Mouse (Mus musculus) heart, adult 2 months (tissue): ENCODE results near the gene F3. TPM values are rescaled to one million over a fixed set of nuclear protein-coding genes. Genes with fewer than 3 reads are reported as not detected.
A peak's percentile ranks its signal among the peaks of the same experiment; 100 is the strongest.

ENCODE experiments used
- DNase-seq, 2 experiments: peaks; one replicate each; pipeline ENCODE4 v3.0.0; 2021
- H3K27ac ChIP-seq: fragments of 200-600 bp; 2 replicates; pipeline ENCODE4 v1.8.1; 2022
- H3K27me3 ChIP-seq: fragments of 200-500 bp; 2 replicates; pipeline ENCODE4 v1.6.1; 2012; ENCODE audit warnings: mild to moderate bottlenecking, low read length, inconsistent platforms, mixed read lengths; ENCODE audit not compliant: control insufficient read depth, insufficient read depth
- H3K36me3 ChIP-seq: fragments of 200-500 bp; 2 replicates; pipeline ENCODE4 v1.6.1; 2012; ENCODE audit warnings: low read length, inconsistent platforms; ENCODE audit not compliant: control insufficient read depth, insufficient read depth
- H3K4me1 ChIP-seq: fragments of 200-500 bp; 2 replicates; pipeline ENCODE4 v1.6.1; 2011; ENCODE audit warnings: low read length; ENCODE audit not compliant: control insufficient read depth, insufficient read depth
- H3K4me3 ChIP-seq: fragments of 200-600 bp; 2 replicates; pipeline ENCODE4 v1.8.1; 2022
- H3K79me2 ChIP-seq: fragments of 200-500 bp; replicated peaks from 2 replicates; pipeline ENCODE4 v1.6.1; 2012; ENCODE audit warnings: mild to moderate bottlenecking, inconsistent platforms, low read length, moderate library complexity, mixed read lengths; ENCODE audit not compliant: control insufficient read depth, insufficient read depth
- H3K9ac ChIP-seq: fragments of 200-500 bp; 2 replicates; pipeline ENCODE4 v1.6.1; 2012; ENCODE audit warnings: low read depth, mild to moderate bottlenecking, control low read depth, inconsistent platforms, low read length, mixed read lengths
- CTCF ChIP-seq: fragments of 200-600 bp; IDR thresholded peaks from 2 replicates; pipeline ENCODE4 v1.8.1; 2022; ENCODE audit warnings: antibody characterized with exemption, mild to moderate bottlenecking, moderate library complexity
- EP300 ChIP-seq: fragments of 200-500 bp; IDR thresholded peaks from 2 replicates; pipeline ENCODE4 v1.6.1; 2011; ENCODE audit warnings: low read depth, low read length, control low read depth; ENCODE audit not compliant: insufficient read depth
- POLR2A ChIP-seq: fragments of 200-500 bp; IDR thresholded peaks from 2 replicates; pipeline ENCODE4 v1.6.1; 2011; ENCODE audit warnings: mild to moderate bottlenecking, low read depth, low read length, control low read depth; ENCODE audit not compliant: insufficient read depth
- WGBS: fragments of 180-500 bp; shearing (Covaris S2); methylation state at CpG from one replicate; pipeline ENCODE4 v1.1.7; 2018; 5-methylcytosine and 5-hydroxymethylcytosine counted together
- intact Hi-C: fragments of 180-260 bp; cut with DNase I; formaldehyde crosslinking; loops from one replicate; pipeline ENCODE4 v1.15.1; 2025
- polyA plus RNA-seq: library from polyadenylated mRNA; depleted of rRNA; stranded (reverse); fragments of >200 nt; gene quantifications from 2 replicates; pipeline ENCODE4 v1.2.3, GENCODE M21; 2012
- total RNA-seq, 2 experiments: library from RNA; stranded (reverse); gene quantifications; 2 replicates each; pipeline ENCODE4 v1.2.3; 2021

F3 gene
- total and polyA plus RNA-seq, 3 experiments: 23.5 to 29.6 (median 23.9) TPM

DNA sequence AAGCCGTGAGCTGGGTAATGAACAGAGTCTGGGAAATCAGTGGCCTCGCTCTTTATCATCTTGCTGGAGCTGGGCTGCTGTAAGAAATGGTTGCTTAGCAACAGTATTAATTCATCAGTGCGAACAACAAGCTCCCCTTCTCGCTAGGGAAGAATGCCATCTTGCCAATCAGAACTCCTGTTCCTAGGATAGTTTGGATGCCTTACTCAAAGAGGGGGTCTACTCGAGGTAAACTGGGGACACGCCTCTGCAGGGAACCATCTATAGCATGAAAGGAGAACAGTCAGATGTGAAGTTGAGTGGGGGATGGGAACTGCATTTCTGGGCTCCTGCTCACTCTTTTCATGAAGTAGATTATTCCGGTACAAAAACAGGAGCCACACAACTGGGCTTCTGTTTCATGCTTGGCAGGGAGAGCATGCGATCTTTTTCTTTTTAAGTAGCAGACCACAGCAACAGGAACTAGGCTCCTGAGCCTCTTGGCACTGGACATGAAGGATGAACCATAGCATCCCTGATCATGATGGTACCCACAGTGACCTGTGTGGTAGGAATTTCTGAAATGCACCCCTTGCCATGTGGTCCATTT lies 22.9 kb upstream of the F3 start:
- intact Hi-C loops: no loop called here
- no peaks in the 10 kb centered on the region for H3K36me3 ChIP-seq
- no peak overlapping the region for H3K27ac ChIP-seq
- 37% methylated on average over 8 of the region's 8 CpGs for WGBS
- H3K4me3 ChIP-seq: no peak overlapping the region
- TF ChIP-seq CTCF (no peak), EP300 (no peak), POLR2A (no peak)
- no peaks in the 10 kb centered on the region for H3K27me3 ChIP-seq
- no peak overlapping the region for H3K9ac ChIP-seq
- DNase-seq: peak in 1 of 2 experiments; percentile 7
- no peaks in the 10 kb centered on the region for H3K79me2 ChIP-seq
- H3K4me1 ChIP-seq: peaks cover 3% of the 10 kb centered on the region

DNA sequence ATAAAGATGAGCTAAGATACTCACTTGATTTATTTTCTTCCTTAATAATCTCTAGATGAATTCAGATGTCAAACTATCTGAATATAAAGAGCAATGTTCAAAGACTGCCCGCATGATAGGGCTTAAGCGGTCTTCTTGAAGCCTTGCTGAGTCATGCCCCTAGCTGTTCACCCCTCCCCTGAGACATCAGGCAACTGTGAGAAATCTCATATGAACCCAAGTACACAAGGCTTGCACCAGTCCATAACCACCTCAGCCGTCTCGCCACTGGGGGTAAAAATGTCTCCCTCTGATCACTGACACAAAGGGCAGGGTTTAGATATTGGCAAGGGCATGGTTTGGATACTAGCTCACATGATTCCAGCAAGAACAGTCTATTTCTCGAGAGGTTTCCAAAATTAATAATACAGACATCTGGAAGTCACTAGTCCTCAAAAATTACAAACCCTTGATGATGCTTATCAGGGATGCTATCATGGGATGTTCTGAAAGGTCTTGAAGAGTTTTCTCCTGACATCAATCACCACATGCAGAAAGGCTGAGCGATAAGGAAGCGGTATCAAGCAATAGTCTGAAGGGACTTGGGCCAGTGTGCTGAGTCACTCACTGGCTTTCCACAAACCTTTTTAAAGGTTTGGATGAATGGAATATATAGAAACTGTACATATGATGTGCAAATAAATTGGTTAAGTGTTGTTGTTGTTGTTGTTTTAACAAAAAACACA lies 20.0 kb upstream of the F3 start:
- H3K4me3 ChIP-seq: no peak overlapping the region
- no peak for TF ChIP-seq EP300
- no peak for TF ChIP-seq POLR2A
- TF ChIP-seq CTCF: no peak
- peaks cover 5% of the 10 kb centered on the region for H3K4me1 ChIP-seq
- no peak overlapping the region for H3K9ac ChIP-seq
- H3K27me3 ChIP-seq: no peaks in the 10 kb centered on the region
- 76% methylated on average over 7 of the region's 7 CpGs for WGBS
- no peaks in the 10 kb centered on the region for H3K36me3 ChIP-seq
- no peak overlapping the region for H3K27ac ChIP-seq
- peak in 1 of 2 experiments; percentile 12 for DNase-seq
- H3K79me2 ChIP-seq: no peaks in the 10 kb centered on the region
- intact Hi-C loops: no loop called here

DNA sequence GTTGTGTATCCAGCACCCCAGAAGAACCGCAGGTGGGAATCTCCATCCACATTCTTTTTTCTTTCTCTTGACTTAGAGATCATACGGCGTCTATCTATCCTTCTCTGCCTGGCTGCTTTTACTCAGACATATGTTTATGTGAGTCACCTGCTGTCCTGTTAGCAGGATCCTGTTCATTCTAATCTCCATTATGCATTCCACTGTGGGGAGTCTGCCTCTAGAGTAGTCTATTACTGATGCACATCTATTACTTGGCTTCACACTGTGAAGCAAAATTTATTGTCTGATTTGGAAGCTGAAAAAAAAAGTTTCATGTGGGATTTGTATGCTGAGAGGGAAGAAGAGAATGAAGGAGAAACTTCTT lies 19.5 kb upstream of the F3 start:
- TF ChIP-seq EP300 (no peak), CTCF (no peak), POLR2A (no peak)
- Histone ChIP-seq H3K4me3 (no peak overlapping the region), H3K36me3 (no peaks in the 10 kb centered on the region), H3K79me2 (no peaks in the 10 kb centered on the region), H3K4me1 (peaks cover 3% of the 10 kb centered on the region; the same call in 1 of the 2 replicates), H3K27me3 (no peaks in the 10 kb centered on the region), H3K27ac (no peak overlapping the region), H3K9ac (no peak overlapping the region)
- DNase-seq: no peak
- intact Hi-C loops: no loop called here
- 89% methylated on average over 3 of the region's 3 CpGs for WGBS

DNA sequence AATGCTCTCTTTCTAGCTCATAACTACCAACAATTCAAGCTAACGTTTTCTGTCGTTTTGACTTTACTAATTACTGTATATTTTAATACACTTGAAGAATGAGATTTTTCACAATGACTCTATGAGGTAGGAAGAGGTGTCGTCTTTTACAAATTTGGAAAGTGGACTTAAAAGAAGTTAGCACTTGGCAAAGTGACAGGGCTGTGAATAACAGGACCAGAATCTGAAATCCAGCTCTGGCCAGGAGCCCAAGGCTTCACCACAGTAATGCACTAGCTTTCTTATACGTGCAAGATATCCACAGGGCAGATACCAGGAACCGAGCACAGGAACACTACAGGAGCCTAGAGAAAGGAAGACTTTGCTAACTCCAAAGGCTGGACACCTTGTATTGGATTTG lies 17.2 kb upstream of the F3 start:
- TF ChIP-seq POLR2A: no peak
- no peak for TF ChIP-seq CTCF
- no peak for TF ChIP-seq EP300
- no peaks in the 10 kb centered on the region for H3K27me3 ChIP-seq
- H3K27ac ChIP-seq: no peak overlapping the region
- no peak overlapping the region for H3K9ac ChIP-seq
- 60% methylated on average over 5 of the region's 5 CpGs for WGBS
- H3K79me2 ChIP-seq: no peaks in the 10 kb centered on the region
- H3K4me3 ChIP-seq: no peak overlapping the region
- intact Hi-C loops: no loop called here
- DNase-seq: peak in 1 of 2 experiments; percentile 6
- H3K36me3 ChIP-seq: no peaks in the 10 kb centered on the region
- H3K4me1 ChIP-seq: peaks cover 1% of the 10 kb centered on the region; the same call in 1 of the 2 replicates

DNA sequence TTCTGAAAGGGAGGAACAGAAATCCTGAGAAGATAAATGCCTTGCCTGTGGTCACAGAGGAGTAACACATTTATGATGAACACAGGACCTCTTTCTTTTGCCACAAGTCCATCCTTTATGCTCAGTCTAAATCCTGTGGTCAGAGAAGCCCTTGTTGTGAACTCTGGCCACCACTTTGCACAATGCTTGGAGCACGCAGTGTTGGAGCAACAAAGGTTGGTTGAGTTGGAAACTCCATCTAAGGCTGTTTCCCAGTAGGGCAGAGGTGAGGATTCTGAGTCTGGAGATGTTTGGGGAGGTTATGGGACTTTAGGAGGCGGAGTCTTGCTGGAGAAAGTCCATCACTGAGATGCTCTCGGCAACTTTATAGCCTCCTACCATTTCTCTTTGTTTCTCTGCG lies 16.2 kb upstream of the F3 start:
- Histone ChIP-seq H3K4me3 (no peak overlapping the region), H3K27me3 (no peaks in the 10 kb centered on the region), H3K4me1 (peaks cover 5% of the 10 kb centered on the region), H3K27ac (no peak overlapping the region), H3K36me3 (no peaks in the 10 kb centered on the region), H3K9ac (no peak overlapping the region), H3K79me2 (no peaks in the 10 kb centered on the region)
- 87% methylated on average over 4 of the region's 4 CpGs for WGBS
- intact Hi-C loops: no loop called here
- DNase-seq: peak in 1 of 2 experiments; percentile 7
- TF ChIP-seq CTCF (no peak), EP300 (no peak), POLR2A (no peak)

DNA sequence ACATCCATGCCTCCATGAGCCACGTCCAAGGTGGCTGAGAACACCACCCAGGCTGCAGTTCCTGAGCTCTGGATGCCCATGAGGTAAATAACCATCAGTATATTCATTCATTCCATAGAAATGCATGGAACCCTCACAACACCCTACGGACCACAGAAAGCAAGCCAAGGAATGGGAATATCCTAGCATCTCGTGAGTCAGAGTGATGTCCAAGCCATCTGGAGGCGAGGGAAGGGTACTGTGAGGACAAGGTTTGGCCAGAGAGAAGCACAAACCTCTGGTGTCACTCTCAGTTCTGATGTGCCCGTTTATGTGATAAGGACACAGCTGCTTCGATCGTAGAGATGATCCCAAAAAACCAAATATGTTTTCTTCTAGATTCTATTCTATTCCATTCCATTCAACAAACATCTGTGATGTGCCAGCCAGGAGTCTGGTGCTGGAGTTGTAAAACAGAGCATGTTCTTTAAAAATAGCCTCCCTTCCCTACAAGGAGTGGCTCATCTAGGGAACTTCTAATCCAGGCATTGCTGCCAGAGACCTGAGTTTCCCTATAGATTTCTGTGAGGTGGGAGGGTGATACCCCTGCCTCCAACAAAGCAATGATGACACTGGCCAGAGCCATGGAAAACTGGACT lies 12.3 kb upstream of the F3 start:
- H3K4me1 ChIP-seq: peaks cover 13% of the 10 kb centered on the region
- WGBS: 56% methylated on average over 7 of the region's 7 CpGs
- intact Hi-C loops: no loop called here
- no peak for TF ChIP-seq EP300
- TF ChIP-seq CTCF: no peak
- no peak for TF ChIP-seq POLR2A
- H3K9ac ChIP-seq: no peak overlapping the region
- H3K36me3 ChIP-seq: no peaks in the 10 kb centered on the region
- H3K4me3 ChIP-seq: no peak overlapping the region
- no peak for DNase-seq
- H3K27me3 ChIP-seq: no peaks in the 10 kb centered on the region
- no peak overlapping the region for H3K27ac ChIP-seq
- no peaks in the 10 kb centered on the region for H3K79me2 ChIP-seq
